Mouse (Mus musculus) left cerebral cortex, adult 9 months (tissue): ENCODE measurements around the gene Ccdc88c.

ENCODE experiments used
- DNase-seq, 2 experiments: peaks; one replicate each; pipeline ENCODE4 v3.0.0; 2022; ENCODE audit warnings: low spot score in 2 of 2

Ccdc88c gene

DNA sequence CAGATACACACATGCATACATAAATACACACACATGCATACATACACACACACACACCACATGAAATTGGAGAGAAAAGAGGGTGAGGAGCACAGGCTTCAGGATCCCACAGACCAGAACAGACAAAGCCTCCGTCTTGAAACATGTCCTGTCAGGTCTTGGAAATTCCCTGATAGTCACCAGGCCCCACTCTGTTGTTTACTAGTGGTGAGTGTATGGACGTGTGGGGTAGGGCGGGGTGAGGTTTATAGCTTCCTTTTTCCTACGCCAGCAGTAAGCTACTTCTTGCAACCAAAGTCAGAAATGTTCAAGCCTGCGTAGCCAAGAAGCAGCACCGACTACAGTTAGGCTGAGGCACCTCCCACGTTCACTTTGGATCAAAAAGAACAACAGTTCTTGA lies 145.7 kb downstream of the Ccdc88c start:
- DNase-seq: no peak

DNA sequence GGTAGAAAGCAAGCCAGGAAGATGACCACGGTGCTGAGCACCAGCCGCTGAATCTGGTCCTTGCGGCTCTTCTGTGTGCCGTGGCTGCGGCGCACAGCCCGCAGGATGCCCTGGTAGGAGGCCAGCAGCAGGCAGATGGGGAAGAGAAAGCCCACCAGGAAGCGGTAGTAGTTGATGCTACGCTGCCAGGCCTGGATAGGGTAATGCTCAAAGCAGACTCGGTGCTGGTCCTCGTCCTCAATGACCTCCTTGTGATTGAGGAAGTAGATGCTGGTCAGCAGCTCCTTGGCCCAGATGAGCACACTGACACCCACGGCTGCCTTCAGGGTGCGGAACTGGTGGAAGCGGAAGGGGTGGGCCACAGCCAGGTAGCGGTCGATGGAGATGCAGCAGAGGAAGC lies 150.3 kb downstream of the Ccdc88c start:
- no peak for DNase-seq

DNA sequence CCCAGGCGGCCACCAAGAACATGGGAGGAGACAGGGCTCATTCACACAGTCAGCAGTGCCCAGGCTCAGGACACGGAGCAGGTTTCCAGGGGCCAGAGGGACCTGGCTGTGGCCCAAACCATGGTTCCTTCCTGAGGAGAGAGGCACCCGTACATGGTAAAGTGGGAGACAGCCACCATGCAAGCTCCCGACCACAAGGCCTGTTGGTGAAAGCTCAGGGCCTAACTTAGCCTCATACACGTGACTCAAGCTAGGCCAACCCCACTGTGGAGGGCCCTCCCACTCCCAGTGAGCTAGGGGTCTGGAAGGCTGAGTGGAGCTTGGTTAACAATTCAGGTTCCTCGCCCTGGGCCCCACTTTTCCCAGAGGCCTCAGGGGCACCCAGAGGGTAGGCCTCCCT lies 150.9 kb downstream of the Ccdc88c start:
- DNase-seq: no peak

DNA sequence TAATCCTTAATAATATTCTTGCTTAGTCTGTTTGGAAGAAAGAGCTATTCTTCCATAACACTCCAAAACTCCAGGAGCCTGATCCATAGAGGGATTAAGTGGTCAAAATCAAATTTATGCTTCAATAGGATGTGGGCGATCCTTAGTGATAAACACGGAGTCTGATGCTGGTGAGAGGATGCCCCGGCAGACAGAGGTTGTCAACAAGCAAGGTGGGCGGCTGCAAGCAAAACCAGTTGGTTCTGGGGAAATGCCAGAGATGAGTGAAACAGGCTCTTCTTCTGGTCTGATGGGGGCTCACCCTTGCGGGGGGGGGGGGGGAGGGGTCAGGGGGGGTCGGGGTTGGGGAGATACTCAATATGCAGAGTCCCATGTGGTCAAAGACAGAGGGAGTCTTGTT lies 152.9 kb downstream of the Ccdc88c start:
- no peak for DNase-seq

DNA sequence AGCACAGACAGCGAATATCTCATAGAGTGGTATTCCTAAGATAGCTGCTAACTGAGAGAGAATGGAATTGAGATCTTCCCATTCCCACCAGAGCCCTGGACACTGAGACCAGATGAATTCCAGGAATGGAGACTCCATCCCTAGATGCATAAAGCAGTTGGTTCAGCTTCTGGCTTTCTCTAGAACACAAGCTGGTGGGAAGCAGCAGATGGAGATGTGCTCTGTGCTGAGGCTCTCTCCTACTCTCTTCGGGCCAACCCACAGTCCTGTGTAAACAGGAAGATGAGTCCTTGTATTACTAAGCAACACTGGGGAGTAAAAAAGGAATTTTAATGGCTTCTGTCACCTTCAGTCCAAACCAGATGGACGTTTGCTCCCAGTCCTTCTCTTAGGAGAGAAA lies 153.3 kb downstream of the Ccdc88c start:
- peak; percentile 32 to 63 for DNase-seq

DNA sequence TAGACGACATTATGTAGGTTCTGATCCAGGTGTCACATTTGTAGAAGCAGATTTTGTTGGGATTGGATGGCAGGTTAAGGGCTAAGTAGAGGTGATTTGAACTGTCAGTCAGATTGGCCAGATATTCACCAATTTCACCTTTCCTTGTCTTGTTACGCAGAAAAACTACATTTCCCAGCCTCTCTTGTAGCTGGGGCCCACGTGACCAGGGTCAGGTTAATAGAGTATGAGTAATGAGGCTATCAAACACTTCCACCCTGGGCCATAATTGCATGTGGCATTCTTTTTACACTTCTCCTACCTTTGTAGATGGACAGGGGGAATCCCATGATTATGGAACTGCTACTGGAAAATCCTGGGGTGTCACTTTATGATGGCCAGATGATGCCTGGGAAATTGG lies 155.2 kb downstream of the Ccdc88c start:
- no peak for DNase-seq

DNA sequence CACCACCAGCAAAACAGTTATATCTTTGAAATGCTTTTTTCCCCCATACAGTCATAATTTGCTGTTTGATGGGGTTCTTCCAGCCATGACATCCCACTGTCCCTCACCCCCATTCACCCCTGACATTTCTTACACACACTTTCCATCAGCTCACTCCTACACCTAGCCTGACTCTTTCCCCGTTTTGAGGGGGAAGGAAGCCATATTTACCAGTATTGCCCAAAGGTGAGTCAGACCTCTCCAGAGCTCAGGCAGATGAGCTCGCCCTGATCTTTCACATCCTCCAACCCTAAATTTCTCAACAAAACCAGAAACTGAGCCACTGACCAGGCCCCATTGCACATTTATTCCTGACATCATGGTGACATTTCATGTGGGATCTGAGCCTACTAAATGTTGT lies 157.0 kb downstream of the Ccdc88c start:
- no peak for DNase-seq

DNA sequence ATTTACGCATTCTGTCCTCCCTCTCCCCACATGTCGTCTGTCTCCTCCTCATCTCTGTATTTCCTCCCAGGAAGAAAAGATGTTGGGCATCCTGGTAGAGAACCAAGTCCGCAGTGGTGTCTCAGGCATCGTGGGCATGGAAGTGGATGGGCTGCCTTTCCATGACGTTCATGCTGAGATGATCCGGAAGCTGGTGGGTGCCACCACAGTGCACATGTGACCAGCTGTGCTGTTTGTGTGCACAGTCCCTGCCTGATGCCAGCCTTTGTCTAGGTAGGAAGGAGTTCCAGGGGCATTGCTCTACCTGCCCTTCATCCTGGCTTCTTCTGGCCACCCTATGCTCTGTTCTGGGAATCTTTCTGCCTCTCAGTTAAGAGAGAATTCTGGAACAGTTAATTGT lies 157.6 kb downstream of the Ccdc88c start:
- DNase-seq: no peak

DNA sequence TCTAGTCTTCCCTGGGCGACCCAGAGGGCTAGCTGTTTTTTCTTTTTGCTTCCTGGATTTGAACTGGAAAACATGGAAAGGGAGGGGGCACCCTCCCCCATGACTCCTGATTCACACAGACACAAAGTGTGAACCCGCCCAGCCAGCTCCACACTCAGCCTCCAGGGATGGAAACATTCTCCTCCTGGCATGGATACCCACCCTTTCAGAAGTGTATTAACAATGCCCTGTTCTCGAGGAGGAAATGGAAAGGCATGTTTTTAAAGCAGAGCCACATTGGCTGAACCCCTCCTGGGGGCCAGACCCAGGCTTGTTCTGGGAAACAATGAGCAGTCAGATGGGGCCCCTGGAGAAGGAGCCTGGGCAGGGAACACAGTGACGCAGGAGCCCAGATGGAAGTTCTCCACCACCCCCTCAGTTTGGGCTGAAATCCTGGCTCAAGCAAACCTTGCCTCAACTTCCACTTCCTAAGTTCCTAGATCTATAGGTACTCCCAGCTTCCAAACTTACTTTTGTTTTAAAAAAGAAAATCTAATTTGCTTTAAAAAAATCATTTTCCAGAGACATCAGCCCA lies 160.7 kb downstream of the Ccdc88c start:
- DNase-seq: no peak

DNA sequence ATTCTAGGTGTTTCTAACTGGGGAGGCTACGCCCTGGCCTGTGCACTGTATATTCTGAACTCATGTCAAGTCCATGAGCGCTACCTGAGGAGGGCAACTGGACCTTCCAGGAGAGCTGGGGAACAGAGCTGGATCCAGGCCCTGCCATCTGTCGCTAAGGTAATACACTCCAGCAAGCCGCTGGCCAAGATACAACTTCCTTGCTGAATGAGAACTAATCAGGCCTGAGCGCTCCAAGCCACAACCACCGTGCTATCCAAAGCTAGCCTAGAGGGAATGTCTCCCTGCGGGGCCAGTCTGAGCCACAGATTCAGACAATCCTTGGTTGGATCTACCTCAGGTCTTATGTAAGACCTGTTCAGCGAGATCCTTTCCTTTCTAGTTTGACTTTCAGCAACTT lies 161.8 kb downstream of the Ccdc88c start:
- DNase-seq: no peak

DNA sequence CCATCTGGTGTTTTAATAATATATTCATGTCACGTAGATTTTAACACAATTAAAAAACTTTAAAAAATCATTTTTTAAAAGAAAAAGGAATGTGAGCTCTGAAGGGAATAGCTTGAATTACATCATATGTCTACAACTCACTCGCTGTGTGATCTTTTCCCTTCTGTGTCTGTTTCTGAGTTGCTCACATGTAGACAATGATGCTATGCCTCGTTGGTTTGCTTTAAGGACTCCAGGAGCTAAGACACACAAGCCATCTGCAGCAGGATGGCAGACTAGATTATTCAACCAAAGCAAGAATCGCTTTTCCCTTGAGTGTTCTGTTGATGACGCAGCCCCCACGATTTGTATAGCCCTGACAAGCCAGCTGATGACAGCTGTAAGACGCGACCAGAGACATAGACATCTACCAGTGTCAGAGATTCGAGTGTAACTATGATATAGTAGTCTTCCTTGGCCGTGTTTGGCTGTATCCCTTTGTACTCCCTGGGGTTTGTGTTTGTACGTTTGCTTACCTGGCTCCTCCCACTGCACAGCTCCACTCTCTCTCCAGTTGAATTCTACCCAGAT lies 163.3 kb downstream of the Ccdc88c start:
- DNase-seq: no peak

DNA sequence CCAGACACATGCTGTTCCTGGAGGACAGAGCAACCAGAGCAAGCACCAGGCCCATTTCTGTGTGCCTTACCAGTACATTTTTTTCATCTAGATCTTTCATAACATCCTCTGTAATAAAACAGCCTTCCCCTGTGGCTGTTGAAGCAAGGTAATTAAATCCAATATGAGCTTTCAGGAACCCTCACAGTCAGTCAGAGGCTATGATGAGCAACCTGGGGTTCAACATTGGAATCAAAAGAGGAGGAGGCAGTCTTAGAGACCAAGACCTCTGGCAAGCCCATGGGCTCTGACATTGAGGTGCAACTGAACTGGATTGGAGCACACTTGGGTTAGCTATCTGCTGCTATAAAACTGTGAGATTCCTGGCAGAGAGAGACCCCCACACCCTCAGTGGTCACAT lies 163.8 kb downstream of the Ccdc88c start:
- no peak for DNase-seq

DNA sequence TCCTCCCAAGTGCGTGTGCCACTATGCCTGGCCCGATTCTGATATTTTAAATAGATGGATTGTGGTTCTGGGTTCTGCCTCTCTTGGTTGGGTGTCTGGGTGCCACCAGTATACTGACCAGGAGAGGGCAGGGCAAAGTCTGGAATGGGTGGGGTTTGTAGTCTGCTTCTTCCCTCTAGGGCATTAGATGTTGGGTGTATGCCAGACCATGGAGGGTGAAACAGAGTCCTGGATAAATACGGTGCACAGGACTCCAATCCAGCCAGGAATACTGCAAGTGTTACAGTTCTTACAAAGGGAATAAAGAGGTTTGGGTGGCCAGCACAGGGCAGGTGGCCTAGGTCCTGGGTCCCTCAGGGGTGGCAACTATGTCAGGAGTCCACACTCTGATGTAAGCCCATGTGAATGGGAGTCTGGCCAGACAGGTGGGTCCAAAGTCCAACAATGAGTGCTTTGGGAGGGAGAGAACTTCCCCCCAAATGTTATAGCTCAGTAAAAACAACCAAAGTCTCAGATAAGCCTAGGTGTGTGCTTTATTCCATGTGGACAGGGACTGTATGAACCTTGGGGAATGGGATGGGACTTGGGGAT lies 165.9 kb downstream of the Ccdc88c start:
- no peak for DNase-seq

DNA sequence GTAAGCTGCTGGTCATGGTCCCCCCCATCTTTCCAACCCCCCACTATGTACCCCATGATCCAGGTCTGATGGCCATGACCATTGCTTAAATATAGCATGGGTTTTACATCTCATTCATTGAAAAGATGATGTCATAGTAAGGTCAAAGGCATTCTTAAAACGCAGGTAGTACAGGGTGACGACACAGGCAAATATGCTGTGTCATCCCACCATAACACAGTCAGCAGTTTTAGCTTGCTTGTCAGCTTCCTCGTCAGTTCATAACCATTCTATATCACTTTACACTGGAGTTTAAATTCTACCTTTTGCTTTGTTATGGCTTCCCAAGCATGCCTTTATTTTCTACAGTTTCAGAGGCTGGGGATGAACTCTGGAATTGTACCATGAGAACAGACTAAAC lies 166.6 kb downstream of the Ccdc88c start:
- DNase-seq: no peak
